Mouse (Mus musculus) liver, adult 10 weeks (tissue): ENCODE data around the gene AI413582. TPM values are rescaled to one million over a fixed set of nuclear protein-coding genes. Genes with fewer than 3 reads are reported as not detected.

Experiments
- polyA plus RNA-seq: library from polyadenylated mRNA; stranded (reverse); fragments of 350-450 nt; fragmentation: Illumina TruSeq; extraction: RNeasy Lipid Tissue Mini Kit (QIAGEN cat#74804); gene quantifications from one replicate; pipeline ENCODE4 v1.2.3, GENCODE M21; 2014; ENCODE audit warnings: low read depth, low replicate concordance

The AI413582 gene
- not detected for polyA plus RNA-seq

DNA sequence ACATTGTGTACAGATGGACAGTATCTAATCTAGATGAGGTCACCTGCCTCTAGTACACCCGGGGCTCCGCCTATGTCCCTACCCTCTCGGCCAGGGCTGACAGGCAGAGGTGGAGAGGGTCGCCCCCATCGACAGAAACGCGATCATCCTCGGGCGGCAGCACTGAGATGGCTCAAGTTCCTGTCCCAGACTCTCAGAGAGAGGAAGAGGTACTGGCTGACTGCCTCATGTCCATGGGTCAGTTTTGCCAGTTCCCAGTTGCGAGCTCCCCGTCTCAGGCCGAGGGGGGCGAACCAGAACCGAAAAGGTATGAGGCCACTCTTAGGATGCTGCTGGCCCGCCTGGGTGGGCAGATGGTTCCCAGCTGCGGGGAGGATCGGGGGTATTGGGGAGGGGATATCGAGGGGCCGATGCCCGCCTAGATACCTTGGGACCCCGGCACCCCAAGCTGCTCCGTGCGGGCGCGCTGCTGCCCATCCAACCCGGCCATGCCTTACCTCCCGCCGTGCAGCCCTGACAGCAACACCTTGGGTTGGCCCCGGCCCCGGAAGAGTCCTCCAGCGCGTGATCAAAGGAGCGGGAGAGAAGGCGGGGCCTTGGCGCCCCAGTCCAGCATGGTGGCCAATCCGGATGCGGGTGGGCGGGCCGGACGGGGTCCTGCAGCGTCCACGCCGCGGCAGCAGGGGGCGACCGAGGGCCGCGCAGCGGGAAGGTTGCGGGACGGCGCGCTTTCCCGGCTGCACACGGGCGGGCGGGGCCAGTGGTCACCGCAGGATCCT lies at the start of gene AI413582:
Gene AI413582, minus strand, starts transcription at position 594 of the 779 bp plus-strand sequence.

DNA sequence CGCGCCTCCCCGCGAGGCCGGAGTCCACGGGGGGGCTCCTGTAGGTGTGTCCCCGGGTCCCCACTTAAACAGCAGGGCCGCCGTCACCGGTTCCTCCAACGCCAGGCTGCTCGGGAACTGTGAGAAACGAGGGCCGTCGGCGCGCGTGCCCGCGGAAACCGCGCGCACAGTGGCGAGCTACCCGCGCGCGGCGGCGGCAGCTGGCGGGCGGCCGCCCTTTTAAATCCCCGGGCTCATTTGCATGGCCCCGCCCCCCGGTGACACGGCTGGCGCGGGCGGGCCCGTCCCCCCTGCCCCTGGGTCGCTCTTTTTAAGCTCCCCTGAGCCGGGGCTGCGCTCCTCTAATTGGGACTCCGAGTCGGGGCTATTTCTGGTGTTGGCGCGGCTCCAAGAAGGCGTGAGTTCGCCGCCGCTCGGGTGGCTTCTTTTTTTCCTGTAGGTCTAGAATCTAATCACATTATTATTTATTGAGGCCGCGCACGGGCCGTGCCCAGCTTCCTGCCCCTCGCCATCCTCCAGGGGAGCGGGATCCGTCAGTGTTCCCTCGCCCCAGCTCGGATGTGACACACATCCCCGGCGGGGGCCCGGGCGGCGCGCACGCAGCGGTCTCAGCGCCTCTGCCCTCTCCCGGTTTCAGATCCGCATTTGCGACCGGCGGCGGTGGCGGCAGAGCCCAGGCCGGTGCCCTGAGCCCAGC lies 9.1 kb downstream of the AI413582 start, which contains the start of gene Hmga1:
Gene Hmga1, plus strand, starts transcription at position 183 of the 697 bp plus-strand sequence.

DNA sequence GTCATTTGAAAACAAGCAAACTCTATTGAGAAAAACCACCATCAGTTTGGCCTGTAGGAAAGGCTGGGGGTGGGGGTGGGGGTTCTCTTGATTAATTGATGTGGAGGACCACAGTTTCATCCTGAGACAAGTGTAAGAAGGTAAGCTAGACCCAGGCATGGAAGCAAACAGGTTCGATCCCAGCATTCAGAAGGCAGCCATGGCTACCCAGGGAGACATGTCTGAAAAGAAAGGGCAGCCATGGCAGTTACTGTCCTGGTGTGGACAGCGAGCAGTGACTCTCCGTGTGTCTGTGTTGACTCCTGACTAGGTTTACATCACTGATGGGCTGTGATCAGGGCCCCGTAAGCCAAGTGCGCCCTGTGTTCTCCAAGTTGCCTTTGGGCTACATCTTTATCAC lies 44.3 kb downstream of the AI413582 start, which contains the start of gene Grm4:
Gene Grm4, minus strand, starts transcription at position 101 of the 400 bp plus-strand sequence.

Other genes with a start within 250 kb of the AI413582 start
- gene Grm4, start 44.4 kb downstream of the AI413582 start, polyA plus RNA-seq = not detected
- gene Hmga1, start 9.3 kb downstream of the AI413582 start, polyA plus RNA-seq = 2.7 TPM
- 6.3 TPM for gene Nudt3, start 57.7 kb upstream of the AI413582 start, polyA plus RNA-seq
- gene RPS10-NUDT3, start 69.5 kb upstream of the AI413582 start, polyA plus RNA-seq = not detected
- gene Rps10, start 70.9 kb upstream of the AI413582 start, polyA plus RNA-seq = 45.3 TPM
- not detected for gene Pacsin1, start 89.8 kb upstream of the AI413582 start, polyA plus RNA-seq
- not detected for gene Spdef, start 163.2 kb upstream of the AI413582 start, polyA plus RNA-seq